Mouse (Mus musculus): Measurements from ENCODE around the gene Gm21887. TPM values are rescaled to one million over a fixed set of nuclear protein-coding genes. Genes with fewer than 3 reads are reported as not detected.
A peak's percentile ranks its signal among the peaks of the same experiment; 100 is the strongest.
"Not testable (repeated sequence)": the region's sequence is repeated elsewhere in the genome, so short reads cannot be mapped to it uniquely, and the experiment has no call there.

Gm21887 gene
- polyA plus RNA-seq, 1 experiment from 2014 or later: 223 TPM

DNA sequence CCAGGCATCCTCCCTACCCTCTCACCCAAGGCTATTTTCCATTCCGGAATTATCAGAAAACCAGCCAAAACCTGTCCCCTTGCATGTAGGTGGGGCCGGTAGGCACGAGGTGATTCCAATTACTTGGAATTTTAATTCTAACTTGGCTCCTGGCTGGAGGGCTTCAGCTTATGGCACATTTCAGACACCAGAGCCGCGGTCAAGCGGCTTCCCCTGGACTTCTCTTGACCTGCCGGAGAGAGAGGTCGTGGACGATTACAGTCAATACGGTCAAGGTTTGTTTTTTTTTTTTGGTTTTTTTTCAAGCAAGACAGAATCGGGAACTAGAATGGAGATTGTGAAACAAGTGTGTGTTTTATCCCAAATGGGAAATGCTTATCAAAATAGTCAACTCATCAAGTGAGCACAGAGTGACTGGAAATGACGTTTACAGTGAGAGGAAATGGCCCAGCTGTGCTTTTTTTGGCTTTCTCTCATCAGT is 28.6 kb upstream of the Gm21887 start:
- Histone ChIP-seq H3K4me3 (ENCODE audit: low read depth, low read length) (no peak overlapping the region), H3K4me2 (ENCODE audit: low read length) (no peak overlapping the region), H3K9ac (ENCODE audit: low read length) (no peak overlapping the region), H3K27me3 (replicated peaks; ENCODE audit: control insufficient read depth, insufficient read depth, low read length) (no peaks in the 10 kb centered on the region), H3K9me3 (ENCODE audit: control insufficient read depth, low read length) (peaks cover 37% of the 10 kb centered on the region), H3K4me1 (replicated peaks; ENCODE audit: control insufficient read depth, insufficient read depth, low read length) (no peaks in the 10 kb centered on the region), H3K27ac (ENCODE audit: low read depth) (no peak overlapping the region), H3K36me3 (ENCODE audit: control insufficient read depth, insufficient read depth, low read length) (peaks cover 58% of the 10 kb centered on the region)
- DNase-seq (ENCODE audit: low spot score) (no peak), ATAC-seq (replicated peaks; ENCODE audit: low FRiP score, low TSS enrichment, low read depth) (no peak)
- 87% methylated on average over 12 of the region's 12 CpGs for WGBS

- not testable (repeated sequence) for H3K27me3 ChIP-seq (replicated peaks; ENCODE audit: control insufficient read depth, insufficient read depth, low read length); H3K27ac ChIP-seq (ENCODE audit: low read depth); H3K9ac ChIP-seq (ENCODE audit: low read length); H3K4me1 ChIP-seq (replicated peaks; ENCODE audit: control insufficient read depth, insufficient read depth, low read length); H3K4me3 ChIP-seq (ENCODE audit: low read depth, low read length); H3K4me2 ChIP-seq (ENCODE audit: low read length)
- DNase-seq (ENCODE audit: low spot score): peak; percentile 71
- peaks cover 42% of the 10 kb centered on the region for H3K9me3 ChIP-seq (ENCODE audit: control insufficient read depth, low read length)
- peaks cover 65% of the 10 kb centered on the region for H3K36me3 ChIP-seq (ENCODE audit: control insufficient read depth, insufficient read depth, low read length)
- ATAC-seq (replicated peaks; ENCODE audit: low FRiP score, low TSS enrichment, low read depth): peak; percentile 39; the same call in 1 of the 2 replicates
- WGBS: 78% methylated on average over 19 of the region's 19 CpGs
Measured at GRCm38 (mm10) chrX:169981761-169982181, 27.7 kb upstream of the Gm21887 start.

DNA sequence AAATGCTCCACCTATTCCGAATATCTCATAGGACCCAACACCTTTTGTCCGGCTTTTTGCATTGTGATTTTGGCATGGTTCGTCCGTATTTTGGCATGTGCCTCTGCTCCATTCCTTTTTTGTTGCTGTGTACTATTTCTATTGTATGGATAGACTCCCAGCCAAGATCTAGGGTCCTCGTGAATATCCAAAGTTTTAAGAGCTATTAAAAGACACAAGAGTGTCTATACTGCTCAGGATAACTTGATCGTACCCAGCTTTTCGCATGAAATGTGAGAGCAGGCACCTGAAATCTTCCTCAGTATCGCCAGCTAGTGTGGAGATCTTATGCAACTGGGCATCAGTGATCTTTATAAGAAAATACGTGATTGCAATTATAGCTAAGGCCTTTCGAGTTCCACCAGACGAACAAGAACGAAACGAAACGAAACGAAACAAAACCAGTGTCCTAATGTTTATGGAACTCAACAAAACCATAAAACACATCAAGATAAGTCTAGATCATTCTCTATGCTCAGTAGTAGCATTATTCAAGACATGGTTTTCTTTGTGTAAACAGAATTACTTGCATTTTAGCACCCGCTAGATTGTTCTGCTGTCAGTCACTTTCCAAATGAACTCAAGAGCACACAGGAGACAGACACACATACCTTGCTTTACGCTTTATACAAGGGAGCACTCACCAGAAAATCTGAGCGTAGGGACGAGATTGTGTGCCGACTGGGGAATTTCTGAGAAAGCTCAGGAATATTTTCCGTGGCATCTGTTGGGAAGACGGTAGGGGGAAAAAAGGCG is 26.7 kb upstream of the Gm21887 start:
- not testable (repeated sequence) for H3K9ac ChIP-seq (ENCODE audit: low read length); H3K27ac ChIP-seq (ENCODE audit: low read depth); H3K27me3 ChIP-seq (replicated peaks; ENCODE audit: control insufficient read depth, insufficient read depth, low read length); H3K4me1 ChIP-seq (replicated peaks; ENCODE audit: control insufficient read depth, insufficient read depth, low read length); ATAC-seq (replicated peaks; ENCODE audit: low FRiP score, low TSS enrichment, low read depth); H3K4me2 ChIP-seq (ENCODE audit: low read length); H3K4me3 ChIP-seq (ENCODE audit: low read depth, low read length)
- peaks cover 50% of the 10 kb centered on the region for H3K9me3 ChIP-seq (ENCODE audit: control insufficient read depth, low read length)
- DNase-seq (ENCODE audit: low spot score): peak; percentile 51
- WGBS: 87% methylated on average over 23 of the region's 23 CpGs
- peaks cover 66% of the 10 kb centered on the region for H3K36me3 ChIP-seq (ENCODE audit: control insufficient read depth, insufficient read depth, low read length)

- not testable (repeated sequence) for H3K4me1 ChIP-seq (replicated peaks; ENCODE audit: control insufficient read depth, insufficient read depth, low read length); ATAC-seq (replicated peaks; ENCODE audit: low FRiP score, low TSS enrichment, low read depth); H3K27ac ChIP-seq (ENCODE audit: low read depth); H3K4me3 ChIP-seq (ENCODE audit: low read depth, low read length); H3K9ac ChIP-seq (ENCODE audit: low read length); H3K4me2 ChIP-seq (ENCODE audit: low read length); H3K27me3 ChIP-seq (replicated peaks; ENCODE audit: control insufficient read depth, insufficient read depth, low read length)
- H3K36me3 ChIP-seq (ENCODE audit: control insufficient read depth, insufficient read depth, low read length): peaks cover 64% of the 10 kb centered on the region
- peak; percentile 69 for DNase-seq (ENCODE audit: low spot score)
- WGBS: 80% methylated on average over 19 of the region's 19 CpGs
- H3K9me3 ChIP-seq (ENCODE audit: control insufficient read depth, low read length): peaks cover 50% of the 10 kb centered on the region
Measured at GRCm38 (mm10) chrX:169983401-169984165, 25.9 kb upstream of the Gm21887 start.

DNA sequence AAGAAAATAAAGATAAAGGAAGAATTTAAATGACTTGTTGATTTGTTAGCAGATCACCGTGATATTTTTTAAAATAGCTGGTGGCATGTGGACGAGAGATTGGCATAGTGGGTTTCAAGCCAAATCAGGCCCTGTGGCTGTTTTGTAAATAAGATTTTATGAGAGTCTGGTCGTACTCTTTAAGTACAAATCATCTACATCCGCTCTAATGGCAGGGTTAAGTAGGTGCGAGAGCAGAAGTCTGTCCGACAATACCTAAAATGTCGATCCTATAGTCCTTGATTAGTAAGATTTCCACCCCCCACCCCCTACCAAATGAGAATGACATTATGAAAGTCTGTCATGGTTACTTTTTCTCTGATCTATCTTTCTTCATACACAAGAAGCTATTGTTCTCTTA is 25.1 kb upstream of the Gm21887 start:
- DNase-seq (ENCODE audit: low spot score); H3K27ac ChIP-seq (ENCODE audit: low read depth); H3K27me3 ChIP-seq (replicated peaks; ENCODE audit: control insufficient read depth, insufficient read depth, low read length); H3K4me1 ChIP-seq (replicated peaks; ENCODE audit: control insufficient read depth, insufficient read depth, low read length); H3K9ac ChIP-seq (ENCODE audit: low read length); H3K4me3 ChIP-seq (ENCODE audit: low read depth, low read length); H3K4me2 ChIP-seq (ENCODE audit: low read length); ATAC-seq (replicated peaks; ENCODE audit: low FRiP score, low TSS enrichment, low read depth): not testable (repeated sequence)
- 89% methylated on average over 7 of the region's 7 CpGs for WGBS
- H3K36me3 ChIP-seq (ENCODE audit: control insufficient read depth, insufficient read depth, low read length): peaks cover 70% of the 10 kb centered on the region
- H3K9me3 ChIP-seq (ENCODE audit: control insufficient read depth, low read length): peaks cover 58% of the 10 kb centered on the region

DNA sequence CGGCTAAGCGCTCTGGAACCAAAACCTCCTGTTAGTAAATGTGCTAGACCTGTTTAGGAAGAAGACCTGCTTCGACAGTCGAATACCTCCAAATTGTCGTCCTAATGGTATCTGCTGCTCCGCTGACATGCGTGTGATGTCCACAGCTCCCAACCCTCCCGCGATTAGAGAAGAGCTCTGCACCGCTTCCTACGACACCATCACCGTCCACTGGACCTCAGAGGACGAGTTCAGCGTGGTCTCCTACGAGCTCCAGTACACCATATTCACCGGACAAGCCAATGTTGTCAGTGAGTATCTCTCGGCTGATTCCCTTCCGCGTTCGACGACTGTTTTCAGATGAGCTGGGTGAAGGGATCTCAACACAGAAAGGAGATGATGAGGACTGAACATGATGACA is 24.6 kb upstream of the Gm21887 start:
- not testable (repeated sequence) for H3K4me1 ChIP-seq (replicated peaks; ENCODE audit: control insufficient read depth, insufficient read depth, low read length); ATAC-seq (replicated peaks; ENCODE audit: low FRiP score, low TSS enrichment, low read depth); H3K4me2 ChIP-seq (ENCODE audit: low read length); H3K4me3 ChIP-seq (ENCODE audit: low read depth, low read length); H3K9ac ChIP-seq (ENCODE audit: low read length); DNase-seq (ENCODE audit: low spot score); H3K27ac ChIP-seq (ENCODE audit: low read depth); H3K27me3 ChIP-seq (replicated peaks; ENCODE audit: control insufficient read depth, insufficient read depth, low read length)
- peaks cover 63% of the 10 kb centered on the region for H3K9me3 ChIP-seq (ENCODE audit: control insufficient read depth, low read length)
- H3K36me3 ChIP-seq (ENCODE audit: control insufficient read depth, insufficient read depth, low read length): peaks cover 75% of the 10 kb centered on the region
- WGBS: 94% methylated on average over 21 of the region's 21 CpGs

- not testable (repeated sequence) for H3K9ac ChIP-seq (ENCODE audit: low read length); H3K4me1 ChIP-seq (replicated peaks; ENCODE audit: control insufficient read depth, insufficient read depth, low read length); H3K27ac ChIP-seq (ENCODE audit: low read depth); H3K4me3 ChIP-seq (ENCODE audit: low read depth, low read length); H3K27me3 ChIP-seq (replicated peaks; ENCODE audit: control insufficient read depth, insufficient read depth, low read length); ATAC-seq (replicated peaks; ENCODE audit: low FRiP score, low TSS enrichment, low read depth); H3K4me2 ChIP-seq (ENCODE audit: low read length)
- WGBS: 90% methylated on average over 18 of the region's 18 CpGs
- peak; percentile 69 for DNase-seq (ENCODE audit: low spot score)
- Histone ChIP-seq H3K36me3 (ENCODE audit: control insufficient read depth, insufficient read depth, low read length) (peaks cover 81% of the 10 kb centered on the region), H3K9me3 (ENCODE audit: control insufficient read depth, low read length) (peaks cover 71% of the 10 kb centered on the region)
Measured at GRCm38 (mm10) chrX:169985796-169986195, 23.7 kb upstream of the Gm21887 start.

GRCm38 (mm10) chrX:169986519-169987367 is 22.7 kb upstream of the Gm21887 start:
- peak overlapping the region; percentile 17 for H3K4me3 ChIP-seq (ENCODE audit: low read depth, low read length)
- ATAC-seq (replicated peaks; ENCODE audit: low FRiP score, low TSS enrichment, low read depth) (peak; percentile 82), DNase-seq (ENCODE audit: low spot score) (peak; percentile 86)
- H3K27ac ChIP-seq (ENCODE audit: low read depth); H3K4me1 ChIP-seq (replicated peaks; ENCODE audit: control insufficient read depth, insufficient read depth, low read length); H3K27me3 ChIP-seq (replicated peaks; ENCODE audit: control insufficient read depth, insufficient read depth, low read length): not testable (repeated sequence)
- peaks cover 76% of the 10 kb centered on the region for H3K36me3 ChIP-seq (ENCODE audit: control insufficient read depth, insufficient read depth, low read length)
- peaks cover 67% of the 10 kb centered on the region for H3K9me3 ChIP-seq (ENCODE audit: control insufficient read depth, low read length)
- H3K4me2 ChIP-seq (ENCODE audit: low read length): peak overlapping the region; percentile 36
- 57% methylated on average over 51 of the region's 51 CpGs for WGBS
- H3K9ac ChIP-seq (ENCODE audit: low read length): peak overlapping the region; percentile 11
